Mouse (Mus musculus) ES-CJ7 (cell line): ENCODE measurements at regions not wholly inside any gene's neighbourhood (a gene's known extent, or its start where the extent isn't known, plus 50 kb on each side); places are given as distances from the start of the nearest gene placed in this dataset.

Experiments
- DNase-seq: peaks from one replicate; pipeline ENCODE4 v3.0.0; 2011; ENCODE audit warnings: low read depth, low spot score

DNA sequence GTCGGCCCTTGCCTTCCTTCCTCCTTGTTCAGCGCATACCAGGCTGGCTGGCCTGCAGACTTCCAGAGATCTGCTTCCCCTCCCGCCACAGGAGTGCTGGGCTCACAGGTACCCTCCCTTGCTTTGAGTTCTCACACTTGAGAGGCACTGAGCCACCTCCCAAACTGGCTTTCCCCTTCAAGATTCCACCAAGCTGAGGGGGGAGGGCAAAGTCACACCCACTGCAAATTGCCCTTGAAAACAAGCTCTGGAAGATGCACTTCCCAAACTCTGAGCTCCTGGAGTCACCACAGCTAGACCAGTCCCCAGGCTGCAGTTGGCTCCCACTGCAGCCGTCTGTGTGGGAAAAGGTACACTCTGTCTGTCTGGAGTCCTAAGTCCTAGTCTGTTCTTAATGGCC is 142.1 kb upstream of the Slc22a12 start:
- peak; percentile 82 for DNase-seq

DNA sequence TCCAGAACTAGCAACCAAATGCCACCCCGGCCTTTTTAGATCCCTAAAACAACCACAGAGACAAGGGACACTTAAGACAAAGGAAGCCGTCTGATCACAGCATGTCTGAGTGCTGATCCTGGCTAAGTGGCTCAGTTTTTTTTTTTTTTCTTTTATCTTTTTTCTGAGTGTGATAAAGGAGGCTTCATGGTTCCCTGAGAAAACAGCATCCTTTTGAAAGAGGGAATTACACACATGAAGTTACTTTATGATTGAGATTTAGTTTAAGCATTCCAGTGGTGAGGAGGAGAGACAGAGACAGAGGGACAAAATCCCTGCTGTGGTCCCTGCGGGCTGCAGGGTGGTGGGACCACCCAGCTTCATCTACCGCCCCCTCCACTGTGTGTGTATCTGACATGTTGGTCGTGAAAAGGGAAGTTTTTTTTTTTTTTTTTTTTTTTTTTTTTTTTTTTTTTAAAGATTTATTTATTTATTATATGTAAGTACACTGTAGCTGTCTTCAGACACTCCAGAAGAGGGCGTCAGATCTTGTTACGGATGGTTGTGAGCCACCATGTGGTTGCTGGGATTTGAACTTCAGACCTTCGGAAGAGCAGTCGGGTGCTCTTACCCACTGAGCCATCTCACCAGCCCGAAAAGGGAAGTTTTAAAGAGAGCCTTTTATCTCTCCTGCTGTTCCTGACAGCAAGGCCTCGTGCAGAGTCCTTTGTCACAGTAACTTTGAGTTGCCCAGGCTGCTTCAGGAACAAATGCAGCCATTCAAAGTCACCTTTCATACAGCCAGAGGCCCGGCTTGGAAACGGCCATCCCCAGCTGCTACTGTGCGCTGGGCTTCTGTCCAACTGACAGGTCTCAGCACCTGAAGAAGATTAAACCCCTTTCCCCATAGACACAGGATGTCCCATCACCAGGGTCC is 136.8 kb upstream of the Slc22a12 start:
- DNase-seq, result peak; percentile 67

DNA sequence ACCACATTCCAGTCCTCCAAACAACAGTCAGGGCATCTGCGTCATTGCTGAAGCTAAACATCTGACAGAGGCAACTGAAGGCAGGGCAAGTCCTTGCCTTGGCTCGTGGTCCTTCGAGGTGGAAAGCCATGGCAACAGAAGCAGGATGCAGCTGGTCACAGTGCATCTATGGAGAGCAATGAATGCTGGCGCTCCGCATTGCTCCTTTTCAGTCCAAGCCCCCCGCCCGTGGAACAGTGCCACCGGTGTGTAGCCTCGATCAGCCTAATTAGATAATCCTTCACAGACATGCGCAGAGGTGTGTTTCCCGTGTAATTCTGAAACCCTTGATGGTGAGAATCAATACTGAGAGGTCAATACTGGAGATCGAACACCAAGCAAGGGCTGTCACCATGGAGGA is 134.7 kb upstream of the Slc22a12 start:
- no peak for DNase-seq

DNA sequence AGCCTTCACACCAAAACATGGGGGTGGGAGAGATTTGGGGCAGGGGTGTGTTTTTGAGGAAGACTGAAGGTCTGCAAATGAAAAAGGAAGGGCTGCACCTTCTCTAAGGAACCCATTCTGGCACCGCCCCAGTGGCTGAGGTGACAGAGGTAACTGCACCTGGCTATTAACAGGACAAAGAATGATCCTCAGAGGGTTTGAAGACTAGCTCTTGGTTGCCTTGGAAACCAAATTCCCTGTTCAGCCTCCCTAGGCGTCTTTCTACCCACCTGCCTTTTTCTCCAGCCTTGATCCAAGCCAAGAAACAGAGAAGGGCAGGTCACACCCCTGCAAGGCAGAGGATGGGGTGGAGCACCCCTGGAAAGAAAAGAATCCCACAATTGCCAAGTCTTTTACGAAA is 132.8 kb upstream of the Slc22a12 start:
- DNase-seq, result peak; percentile 96

DNA sequence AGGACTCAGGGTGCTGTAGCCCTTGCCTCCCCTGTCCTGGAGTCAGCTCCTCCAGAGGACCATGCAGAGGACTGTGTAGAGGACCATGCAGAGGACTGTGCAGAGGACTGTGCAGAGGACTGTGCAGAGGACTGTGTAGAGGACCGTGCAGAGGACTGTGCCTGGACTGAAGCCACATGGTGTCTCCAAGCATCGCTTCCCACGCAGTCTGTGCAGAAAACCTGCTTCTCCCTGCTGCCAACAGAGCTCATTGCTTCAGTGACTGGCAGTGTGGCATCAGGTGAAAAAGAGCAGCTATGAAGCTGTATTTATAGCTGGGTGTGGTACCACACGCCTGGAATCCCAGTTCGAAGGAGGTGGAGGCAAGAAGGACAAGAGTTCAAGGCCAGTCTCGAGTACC is 128.9 kb upstream of the Slc22a12 start:
- DNase-seq, result peak; percentile 44

DNA sequence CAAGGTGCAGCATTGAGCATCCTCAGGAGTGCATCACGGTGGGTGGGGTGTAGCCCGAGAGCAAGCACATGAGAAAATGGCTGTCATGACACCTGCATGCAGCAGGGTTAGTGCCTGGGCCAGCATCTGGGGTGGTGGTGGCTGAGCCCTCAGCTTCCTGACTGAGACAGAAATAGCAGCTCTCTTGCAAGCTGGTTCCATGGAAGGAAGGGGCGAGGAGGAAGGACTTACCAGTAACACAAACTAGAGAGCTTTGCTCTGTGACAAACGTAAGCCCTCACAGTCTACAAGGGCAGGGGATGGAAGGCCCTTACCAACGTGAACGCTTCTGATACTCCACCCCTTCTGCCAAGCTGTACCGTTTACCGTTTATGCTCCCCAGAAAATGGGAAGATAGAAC is 127.0 kb upstream of the Slc22a12 start:
- no peak for DNase-seq

DNA sequence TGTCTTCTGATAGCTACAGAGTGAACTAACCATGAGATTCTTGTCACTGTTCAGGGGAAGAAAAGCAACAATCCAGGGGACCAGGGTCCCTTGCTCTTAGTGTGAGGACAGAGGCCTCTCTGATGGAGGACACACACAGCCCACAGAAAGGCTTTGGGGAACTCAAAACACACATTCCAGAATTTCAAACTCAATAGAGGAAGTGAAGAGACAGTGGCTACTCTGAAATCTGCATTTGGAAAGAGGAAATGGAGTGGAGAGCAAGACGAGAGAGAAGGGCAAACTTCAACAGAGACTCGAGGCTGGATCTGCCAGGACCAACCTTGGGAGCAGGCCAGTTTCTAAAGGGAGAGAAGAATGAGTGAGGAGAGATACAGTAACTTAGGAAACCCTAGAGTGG is 125.7 kb upstream of the Slc22a12 start:
- no peak for DNase-seq

DNA sequence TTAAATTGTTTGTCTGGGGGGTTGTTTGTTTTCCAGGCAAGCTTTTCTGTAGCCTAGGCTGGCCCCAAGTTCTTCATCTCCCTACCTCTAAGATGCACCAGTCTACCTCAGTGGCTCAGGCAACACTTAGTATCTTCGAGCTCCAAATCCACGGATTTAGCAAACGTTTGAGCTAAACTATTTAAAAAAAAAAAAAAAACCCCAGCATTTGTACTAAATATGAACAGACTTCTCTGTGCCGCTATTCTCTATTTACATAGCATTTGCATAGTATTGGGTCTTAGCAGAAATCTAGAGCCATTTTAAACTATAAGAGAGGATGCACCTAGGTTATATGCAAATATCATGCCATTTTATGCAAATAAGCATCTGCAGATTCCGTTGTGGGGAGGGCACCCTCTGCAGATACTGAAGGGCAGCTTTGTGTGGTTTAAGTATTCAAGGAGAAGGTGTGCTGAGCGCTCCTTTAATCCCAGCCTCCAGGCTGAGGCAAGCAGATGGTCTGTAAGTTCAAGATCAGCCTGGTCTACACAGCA is 123.4 kb upstream of the Slc22a12 start:
- DNase-seq, result no peak

DNA sequence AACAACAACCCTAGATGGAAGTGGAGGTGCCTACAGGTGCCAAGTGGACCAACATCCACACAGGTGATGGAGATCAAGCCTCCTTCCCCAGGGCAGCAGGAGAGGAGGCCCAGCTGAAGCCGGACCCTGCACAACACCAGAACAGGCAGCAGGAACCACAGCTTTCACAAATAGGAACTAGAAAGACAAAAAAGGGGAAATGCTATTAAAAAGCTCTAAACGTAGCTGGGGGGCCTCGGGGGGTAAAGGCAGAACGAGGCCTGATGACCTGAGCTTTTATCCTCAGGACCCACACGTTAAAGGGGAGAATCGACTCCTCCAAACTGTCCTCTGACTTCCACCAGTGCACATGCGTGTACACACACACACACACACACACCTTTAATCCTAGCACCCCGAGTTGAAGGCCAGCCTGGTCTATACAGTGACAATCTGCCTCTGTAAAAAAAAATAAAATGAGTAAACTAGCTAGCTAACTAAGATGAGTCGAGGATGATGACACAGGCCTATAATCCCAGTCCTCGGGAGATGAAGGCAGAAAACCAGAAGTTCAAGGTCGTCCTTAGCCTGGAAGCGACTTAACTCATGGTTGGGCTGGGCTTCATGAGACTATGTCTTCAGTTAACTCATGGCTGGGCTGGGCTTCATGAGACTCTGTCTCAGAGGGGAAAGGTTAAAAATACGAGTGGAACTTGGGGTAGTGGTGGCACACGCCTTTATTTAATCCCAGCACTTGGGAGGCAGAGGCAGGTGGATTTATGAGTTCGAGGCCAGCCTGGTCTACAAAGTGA is 122.6 kb upstream of the Slc22a12 start:
- DNase-seq, result peak; percentile 55

DNA sequence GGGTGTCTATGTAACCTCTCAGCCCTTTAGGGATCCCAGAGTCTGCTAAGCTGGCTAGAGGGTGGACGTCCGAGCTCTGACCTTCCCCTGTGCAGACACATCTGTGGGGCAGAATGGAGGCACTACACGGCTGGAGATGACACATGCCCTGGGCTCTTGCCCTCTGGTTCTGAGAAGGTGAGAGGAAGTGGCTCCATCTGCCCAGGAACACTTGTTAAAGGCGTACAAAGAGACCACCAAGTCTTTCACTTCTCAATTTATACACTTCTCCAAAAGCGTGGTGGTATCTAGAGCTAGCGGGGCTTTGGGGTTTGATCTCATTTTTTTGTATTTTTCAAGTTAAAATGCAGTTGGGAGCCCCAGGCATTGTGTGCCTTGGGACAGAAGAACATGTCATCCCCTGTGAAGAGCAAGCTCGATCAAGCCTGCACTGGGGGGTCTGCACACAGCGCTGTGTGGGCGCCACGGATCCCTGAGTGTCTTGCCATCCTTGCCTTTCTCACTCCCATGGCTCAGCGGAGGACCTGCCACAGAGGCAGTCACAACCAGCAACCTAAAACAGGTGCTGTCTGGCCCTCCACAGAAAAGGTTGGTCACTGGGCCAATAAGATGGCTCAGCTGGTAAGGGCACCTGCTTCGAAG is 121.6 kb upstream of the Slc22a12 start:
- no peak for DNase-seq

DNA sequence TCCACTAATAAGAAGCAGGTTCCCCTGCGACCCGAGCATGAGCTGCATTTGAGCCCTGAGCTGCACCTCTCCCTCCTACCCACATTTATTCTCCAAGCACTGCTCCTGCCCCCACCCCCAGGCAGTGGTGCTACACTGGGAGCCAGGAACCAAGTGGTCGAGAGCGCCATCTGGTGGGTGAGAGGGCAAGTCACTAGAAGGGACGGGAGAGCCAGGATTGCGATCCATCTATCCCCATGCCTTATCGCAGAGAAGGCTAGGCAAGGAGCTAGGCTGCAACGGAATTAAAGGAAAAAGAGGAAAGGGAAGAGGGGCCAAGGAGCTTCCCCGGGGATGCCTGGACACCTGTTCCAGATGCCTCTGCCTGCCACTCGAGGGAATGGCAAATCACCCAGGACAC is 120.6 kb upstream of the Slc22a12 start:
- DNase-seq, result peak; percentile 86

DNA sequence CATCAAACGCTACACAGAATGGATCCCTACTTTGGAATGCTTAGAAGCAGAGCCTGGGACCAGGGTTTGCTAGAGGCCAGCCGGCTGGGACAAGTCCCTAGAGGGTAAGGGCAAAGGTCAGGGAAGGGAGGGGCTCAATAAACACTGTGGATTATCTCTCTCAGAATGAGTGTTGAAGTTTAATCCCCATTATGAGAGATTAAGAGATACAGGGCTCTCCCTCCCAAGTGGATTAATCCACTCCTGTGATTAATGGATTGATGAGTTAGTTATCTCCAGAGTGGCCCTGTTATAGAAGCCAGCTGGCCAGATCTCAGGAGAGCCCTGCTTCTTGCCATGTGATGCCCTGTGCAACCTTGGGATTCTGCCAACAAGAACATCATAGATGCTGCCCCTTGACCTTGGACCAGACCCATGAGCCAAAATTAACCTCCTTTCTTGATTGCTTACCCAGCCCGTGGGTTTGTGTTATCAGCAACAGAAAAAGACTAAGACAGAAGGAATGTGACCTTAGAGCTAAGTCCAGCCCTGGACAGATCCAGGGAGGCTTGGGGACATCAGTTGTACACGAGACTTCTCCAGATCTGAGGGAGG is 119.6 kb upstream of the Slc22a12 start:
- DNase-seq, result no peak

DNA sequence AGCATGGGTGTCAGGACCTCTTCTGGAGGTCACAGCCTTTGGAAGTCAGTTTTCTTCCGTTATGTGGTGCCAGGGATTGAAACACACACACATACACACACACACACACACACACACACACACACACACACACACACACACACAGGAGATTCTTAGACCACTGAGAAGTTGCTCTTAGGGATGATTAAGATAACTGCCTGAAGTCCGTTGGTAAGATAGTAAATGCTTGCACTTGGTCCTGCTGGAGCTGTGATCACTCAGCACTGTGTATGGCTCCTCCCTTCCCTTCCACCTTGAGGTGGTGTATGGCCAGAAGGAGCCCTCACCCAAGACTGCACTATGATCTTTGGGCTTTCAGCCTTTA is 118.7 kb upstream of the Slc22a12 start:
- DNase-seq, result no peak

DNA sequence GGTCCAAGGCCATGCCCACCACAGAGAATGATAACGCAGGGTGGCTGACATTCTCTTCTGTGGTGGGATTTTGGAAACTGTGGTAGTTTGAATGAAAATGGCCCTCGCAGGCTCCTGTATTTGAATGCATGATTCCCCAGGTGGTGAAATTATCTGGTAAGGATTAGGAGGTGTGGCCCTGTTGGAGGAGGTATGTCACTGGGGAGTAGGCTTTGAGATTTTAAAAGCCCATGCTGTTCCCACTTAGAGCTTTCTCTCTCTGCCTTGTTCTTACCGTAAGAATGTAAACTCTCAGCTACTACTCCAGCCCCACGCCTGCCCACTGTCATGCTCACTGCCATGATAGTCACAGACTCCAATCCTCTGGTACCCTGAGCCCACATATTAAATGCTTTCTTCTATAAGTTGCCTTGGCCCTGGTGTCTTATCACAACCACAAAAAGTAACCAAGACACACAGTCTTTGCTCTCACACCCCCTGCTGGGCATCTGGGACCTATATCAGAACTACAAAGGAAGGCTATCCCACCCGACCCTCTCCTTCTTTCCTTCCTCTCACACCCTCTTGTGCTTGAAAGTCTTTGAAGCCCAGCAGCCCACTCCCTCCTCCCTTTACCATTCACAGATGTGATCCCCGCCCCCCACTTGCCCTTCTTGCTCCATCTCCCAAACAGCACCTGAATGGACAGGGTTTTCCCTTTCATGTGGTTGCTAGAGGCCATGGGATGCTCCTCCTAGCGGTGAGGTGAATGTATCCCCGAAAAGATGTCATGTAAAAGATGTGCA is 118.1 kb upstream of the Slc22a12 start:
- DNase-seq, result peak; percentile 87

DNA sequence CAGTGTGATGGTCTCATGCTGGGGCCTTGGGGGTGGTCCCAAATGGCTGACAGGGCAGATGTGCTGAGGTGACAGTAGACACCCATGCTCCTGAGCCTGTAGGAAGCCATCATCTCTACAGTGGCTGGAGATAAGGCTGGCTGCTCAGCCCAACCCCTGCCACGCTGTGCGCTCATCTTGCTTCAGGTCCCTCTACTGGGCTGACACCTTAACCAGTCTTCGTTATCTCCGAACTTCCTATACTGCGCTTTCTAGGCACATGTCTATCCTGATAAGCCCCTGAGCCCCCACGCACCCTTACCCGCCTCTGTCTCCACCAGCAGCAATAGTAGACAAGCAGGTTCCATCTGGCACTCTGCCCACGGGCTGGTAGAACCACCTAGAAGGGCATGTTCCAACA is 117.3 kb upstream of the Slc22a12 start:
- DNase-seq, result no peak

DNA sequence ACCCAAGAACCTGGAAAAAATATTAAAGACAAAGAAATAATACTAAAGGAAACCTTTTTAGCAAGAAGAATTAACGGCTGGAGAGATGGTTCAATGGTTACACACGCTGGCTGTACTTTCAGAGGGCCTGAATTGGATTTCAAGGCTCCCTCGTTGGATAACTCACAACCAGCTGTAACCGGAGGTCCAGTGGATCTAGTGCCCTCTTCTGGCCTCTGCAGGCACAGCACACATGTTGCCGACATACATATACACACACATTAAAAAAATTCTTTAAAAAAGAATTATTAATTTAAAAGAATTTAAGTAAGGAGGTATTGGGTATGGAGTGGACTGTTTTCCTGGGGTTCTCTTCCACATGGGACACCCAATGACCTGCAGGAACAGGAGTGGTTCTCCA is 111.7 kb upstream of the Slc22a12 start:
- no peak for DNase-seq

DNA sequence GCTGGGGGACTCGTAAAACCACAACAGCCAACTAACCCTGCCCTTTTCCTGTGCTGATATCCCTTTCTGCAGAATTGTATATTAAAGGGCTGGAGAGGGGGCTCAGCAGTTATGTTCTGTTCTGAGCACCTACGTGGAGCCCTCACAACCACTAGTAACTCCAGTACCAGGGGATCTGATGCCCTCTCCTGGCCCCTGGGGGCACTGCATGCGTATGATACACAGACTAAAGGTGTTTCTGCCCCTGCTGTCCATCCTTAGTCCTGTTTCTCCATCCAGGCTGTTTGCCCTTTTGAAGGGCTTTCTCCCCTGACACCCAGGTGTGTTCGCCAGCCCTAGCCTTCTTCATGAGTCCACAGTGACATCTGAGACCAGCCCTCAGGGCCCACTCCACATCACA is 109.9 kb upstream of the Slc22a12 start:
- DNase-seq, result peak; percentile 74

DNA sequence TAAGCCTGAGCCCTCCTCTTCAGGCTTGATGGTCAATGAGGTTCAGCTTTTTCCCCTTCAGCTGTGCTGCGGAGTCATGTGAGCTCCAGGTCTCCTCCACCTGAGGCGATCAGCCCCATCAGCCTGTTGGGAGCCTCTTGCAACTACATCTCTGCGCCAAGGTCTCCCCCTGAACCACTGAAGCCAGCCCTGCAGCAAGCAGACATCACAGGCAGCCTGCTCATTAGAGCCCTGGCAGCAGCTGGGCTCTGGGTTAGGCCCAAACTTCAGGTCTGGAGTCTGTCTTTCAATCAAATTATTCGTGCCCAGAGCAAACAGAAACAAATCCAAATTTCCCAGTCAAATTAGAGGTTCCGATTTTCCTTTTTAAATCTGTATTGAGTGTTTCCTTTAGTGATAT is 108.4 kb upstream of the Slc22a12 start:
- no peak for DNase-seq

DNA sequence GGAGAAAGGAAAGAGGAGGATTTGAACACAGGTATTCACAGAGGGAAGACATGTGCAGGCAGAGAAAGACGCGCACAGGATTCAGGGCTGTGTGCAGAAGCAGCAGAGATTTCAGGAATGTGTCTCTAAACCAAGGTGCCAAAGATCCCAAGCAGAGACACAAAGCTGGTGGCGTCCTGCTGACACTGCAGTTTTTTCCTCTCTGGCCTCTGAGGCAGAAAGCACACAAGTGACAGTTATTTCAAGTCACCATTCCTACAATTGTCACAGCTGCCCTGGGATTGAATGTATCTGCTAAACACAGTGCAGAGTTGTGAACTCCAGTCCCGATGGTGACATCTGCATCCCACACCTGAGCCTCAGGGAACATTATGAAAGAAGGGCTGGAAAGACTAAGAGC is 107.1 kb upstream of the Slc22a12 start:
- no peak for DNase-seq

DNA sequence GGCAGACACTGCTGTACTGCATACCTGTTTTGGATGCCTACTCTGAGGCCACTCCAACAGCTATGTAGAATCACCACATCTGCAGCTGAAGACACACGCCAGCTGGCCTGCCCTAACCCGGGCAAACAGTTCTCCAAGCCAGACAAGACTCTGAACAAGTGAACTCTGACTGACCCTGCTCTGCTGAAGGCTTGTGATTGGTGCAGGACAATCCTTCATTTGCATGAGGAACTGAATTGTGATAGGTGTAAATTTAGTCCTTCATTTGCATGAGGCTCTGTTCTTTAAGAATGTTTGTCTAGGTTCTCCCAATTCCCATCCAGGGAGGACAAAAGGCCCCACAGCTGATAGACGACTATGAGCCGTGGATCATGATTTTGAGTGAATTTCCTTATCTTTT is 104.9 kb upstream of the Slc22a12 start:
- peak; percentile 49 for DNase-seq

DNA sequence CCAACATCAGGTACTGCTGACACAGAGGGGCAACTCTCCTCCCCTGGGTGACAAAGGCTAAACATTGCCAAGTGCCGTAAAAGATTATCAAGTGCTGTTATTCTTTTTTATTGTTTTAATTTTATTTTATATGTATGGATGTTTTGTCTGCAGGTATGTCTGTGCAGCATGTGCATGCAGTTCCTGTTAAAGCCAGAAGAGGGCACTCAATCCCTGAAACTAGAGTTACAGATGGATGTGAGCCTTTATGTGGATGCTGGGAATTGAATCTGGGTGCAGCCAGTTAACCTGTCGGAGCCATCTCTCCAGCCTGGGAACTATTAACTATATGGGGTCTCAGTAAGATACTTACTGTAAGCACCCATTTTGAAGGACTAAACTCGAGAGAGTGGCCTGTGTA is 104.4 kb upstream of the Slc22a12 start:
- peak; percentile 68 for DNase-seq
